ENCODE assay signal across 8 mouse cellular contexts in genomic region chr13:23738041-23738440, GRCm38 (mm10). TPM values are rescaled to one million over a fixed set of nuclear protein-coding genes. Genes with fewer than 3 reads are reported as not detected.
DNase-seq lines count a peak whose midpoint lies in the region; ATAC-seq and TF ChIP-seq lines count a peak whose summit lies in the region.

No protein-coding gene starts in this region.

- DNase-seq in kidney, adult 2 months, result no peak
- DNase-seq in kidney, adult 11 months, result no peak
- peak; percentile 59 for DNase-seq in NIH3T3 (ENCODE audit: low read depth)
- peak; percentile 56 for DNase-seq in forebrain, postnatal 0 days
- no peak for DNase-seq in liver, embryonic 13.5 days
- peak; percentile 57 for DNase-seq in thymus, postnatal 14 days
- no peak for DNase-seq in left cerebral cortex, postnatal 14 days (ENCODE audit: low spot score in 2 of 2)
- DNase-seq in urinary bladder, postnatal 25 days (ENCODE audit: low spot score), result no peak

- H3K4me1 ChIP-seq in kidney, adult 2 months (ENCODE audit: control insufficient read depth, insufficient read depth, low read length), result peaks cover 4% of the 10 kb centered on the region; the same call in 1 of the 2 replicates
- H3K4me1 ChIP-seq in forebrain, postnatal 0 days (ENCODE audit: insufficient read depth), result peaks cover 6% of the 10 kb centered on the region
- H3K4me1 ChIP-seq in liver, embryonic 13.5 days (replicated peaks), result peaks cover 31% of the 10 kb centered on the region

- WGBS in kidney, adult 2 months, result 28% methylated on average over 4 of the region's 4 CpGs
- WGBS in forebrain, postnatal 0 days, result 23% methylated on average over 4 of the region's 4 CpGs
- 18% methylated on average over 4 of the region's 4 CpGs for WGBS in liver, embryonic 13.5 days (ENCODE audit: insufficient replicate concordance)

- peak overlapping the region; percentile 80 for H3K9ac ChIP-seq in forebrain, postnatal 0 days
- peak overlapping the region; percentile 92 for H3K9ac ChIP-seq in liver, embryonic 13.5 days

- no peak overlapping the region for H3K4me3 ChIP-seq in kidney, adult 2 months (ENCODE audit: insufficient read depth, low read depth, low read length)
- peak overlapping the region; percentile 51 for H3K4me3 ChIP-seq in forebrain, postnatal 0 days (ENCODE audit: low read depth, low read length)
- H3K4me3 ChIP-seq in liver, embryonic 13.5 days (replicated peaks), result peak overlapping the region; percentile 65

- no peak for ATAC-seq in forebrain, postnatal 0 days
- no peak for ATAC-seq in liver, embryonic 13.5 days (ENCODE audit: low read depth)

- no peak for TF ChIP-seq CTCF in kidney, adult 2 months (conservative IDR thresholded peaks at IDR 0.05; ENCODE audit: insufficient read depth, insufficient read length, low read depth, low read length)
- no peak for TF ChIP-seq CTCF in forebrain, postnatal 0 days (IDR thresholded peaks at IDR 0.05; ENCODE audit: low read depth)

- peak overlapping the region; percentile 98 for H3K27ac ChIP-seq in kidney, adult 2 months (ENCODE audit: insufficient read depth, low read depth, low read length)
- H3K27ac ChIP-seq in forebrain, postnatal 0 days (ENCODE audit: low read depth, low read length), result peak overlapping the region; percentile 80
- H3K27ac ChIP-seq in liver, embryonic 13.5 days, result peak overlapping the region; percentile 100

- H3K9me3 ChIP-seq in forebrain, postnatal 0 days (ENCODE audit: low read length), result no peaks in the 10 kb centered on the region
- H3K9me3 ChIP-seq in liver, embryonic 13.5 days (replicated peaks), result no peaks in the 10 kb centered on the region

- TF ChIP-seq POLR2A in kidney, adult 2 months (IDR thresholded peaks at IDR 0.05; ENCODE audit: low read depth, low read length), result no peak

- intact Hi-C loops in left cerebral cortex, postnatal 14 days (cut with DNase I), result loop anchor here (5.0 kb wide), 2 partner anchors 116 to 156 kb away; partner anchors contain the start of genes Hist1h1e, Hist1h2be and Hist1h4d

- no peaks in the 10 kb centered on the region for H3K27me3 ChIP-seq in kidney, adult 2 months (replicated peaks; ENCODE audit: control insufficient read depth, insufficient read depth, low read length)
- no peaks in the 10 kb centered on the region for H3K27me3 ChIP-seq in forebrain, postnatal 0 days (ENCODE audit: insufficient read depth, low read length)
- H3K27me3 ChIP-seq in liver, embryonic 13.5 days, result no peaks in the 10 kb centered on the region

- H3K36me3 ChIP-seq in kidney, adult 2 months (ENCODE audit: control insufficient read depth, insufficient read depth, low read length), result peaks cover 3% of the 10 kb centered on the region; the same call in 1 of the 2 replicates
- H3K36me3 ChIP-seq in forebrain, postnatal 0 days (ENCODE audit: insufficient read depth), result no peaks in the 10 kb centered on the region
- no peaks in the 10 kb centered on the region for H3K36me3 ChIP-seq in liver, embryonic 13.5 days

- H3K4me2 ChIP-seq in forebrain, postnatal 0 days (ENCODE audit: low read depth), result peak overlapping the region; percentile 100
- H3K4me2 ChIP-seq in liver, embryonic 13.5 days, result peak overlapping the region; percentile 82

RNA-seq across cellular contexts. Expression of gene Hist1h1c, which starts 0.6 kb away (rescaled TPM):
- 68.7 and 76.0 TPM in 2 replicates for polyA plus RNA-seq in kidney, adult 2 months (2012; rRNA removed)
- 475 and 498 TPM in 2 replicates for total RNA-seq in forebrain, postnatal 0 days (2014; rRNA removed)
- polyA plus RNA-seq in forebrain, postnatal 0 days (2015; fragmentation: Nextera tagmentation; extraction: Ambion mirVana), result 24.0 and 26.3 TPM in 2 replicates
- 60.3 and 72.2 TPM in 2 replicates for polyA plus RNA-seq in liver, embryonic 13.5 days (2015; fragmentation: Nextera tagmentation; extraction: Ambion mirVana)
- total RNA-seq in left cerebral cortex, postnatal 14 days (2021), result 10 to 100 TPM; 55.8 to 75.9 TPM

RNA-seq across cellular contexts. Expression of gene Hist1h3c, which starts 7.4 kb away (rescaled TPM):
- 0.39 and 1.1 TPM in 2 replicates for polyA plus RNA-seq in kidney, adult 2 months (2012; rRNA removed)
- total RNA-seq in forebrain, postnatal 0 days (2014; rRNA removed), result 294 and 301 TPM in 2 replicates
- polyA plus RNA-seq in forebrain, postnatal 0 days (2015; fragmentation: Nextera tagmentation; extraction: Ambion mirVana), result 0.84 TPM in 1 of 2 replicates, not detected in the other
- 5.2 and 5.9 TPM in 2 replicates for polyA plus RNA-seq in liver, embryonic 13.5 days (2015; fragmentation: Nextera tagmentation; extraction: Ambion mirVana)
- 1 to 10 TPM; 6.8 to 7.2 TPM for total RNA-seq in left cerebral cortex, postnatal 14 days (2021)

RNA-seq across cellular contexts. Expression of gene Hist1h2bb, which starts 8.5 kb away (rescaled TPM):
- polyA plus RNA-seq in kidney, adult 2 months (2012; rRNA removed), result 2.0 and 2.8 TPM in 2 replicates
- total RNA-seq in forebrain, postnatal 0 days (2014; rRNA removed), result 647 and 680 TPM in 2 replicates
- not detected in 2 replicates for polyA plus RNA-seq in forebrain, postnatal 0 days (2015; fragmentation: Nextera tagmentation; extraction: Ambion mirVana)
- 3.9 and 5.6 TPM in 2 replicates for polyA plus RNA-seq in liver, embryonic 13.5 days (2015; fragmentation: Nextera tagmentation; extraction: Ambion mirVana)
- total RNA-seq in left cerebral cortex, postnatal 14 days (2021), result 10 to 100 TPM; 18.8 to 20.7 TPM

RNA-seq across cellular contexts. Expression of gene Hist1h2ab, which starts 12.9 kb away (rescaled TPM):
- 1.3 and 1.5 TPM in 2 replicates for polyA plus RNA-seq in kidney, adult 2 months (2012; rRNA removed)
- total RNA-seq in forebrain, postnatal 0 days (2014; rRNA removed), result 305 and 340 TPM in 2 replicates
- polyA plus RNA-seq in forebrain, postnatal 0 days (2015; fragmentation: Nextera tagmentation; extraction: Ambion mirVana), result 4.4 and 6.7 TPM in 2 replicates
- 54.0 and 76.2 TPM in 2 replicates for polyA plus RNA-seq in liver, embryonic 13.5 days (2015; fragmentation: Nextera tagmentation; extraction: Ambion mirVana)
- 10 to 100 TPM; 30.0 to 36.8 TPM for total RNA-seq in left cerebral cortex, postnatal 14 days (2021)

RNA-seq across cellular contexts. Expression of gene Hist1h3b, which starts 14.0 kb away (rescaled TPM):
- polyA plus RNA-seq in kidney, adult 2 months (2012; rRNA removed), result 0.88 and 1.4 TPM in 2 replicates
- 229 and 254 TPM in 2 replicates for total RNA-seq in forebrain, postnatal 0 days (2014; rRNA removed)
- polyA plus RNA-seq in forebrain, postnatal 0 days (2015; fragmentation: Nextera tagmentation; extraction: Ambion mirVana), result 0.25 and 0.67 TPM in 2 replicates
- 10.4 and 29.5 TPM in 2 replicates for polyA plus RNA-seq in liver, embryonic 13.5 days (2015; fragmentation: Nextera tagmentation; extraction: Ambion mirVana)
- total RNA-seq in left cerebral cortex, postnatal 14 days (2021), result 10 to 100 TPM; 16.5 to 23.8 TPM

Comparison
In these comparisons a context has a peak if more than half of its experiments do, and no peak if none do; other contexts are left out.
1. DNase-seq: peak in NIH3T3 (single experiment), forebrain, postnatal 0 days (single experiment) and thymus, postnatal 14 days (single experiment); none in kidney, adult 2 months (single experiment), kidney, adult 11 months (single experiment), liver, embryonic 13.5 days (single experiment), left cerebral cortex, postnatal 14 days (0 of 2) and urinary bladder, postnatal 25 days (single experiment).
2. Peak in every context shown above with its lines, with median percentiles within 50 percentile points of each other: H3K27ac ChIP-seq.